Mouse (Mus musculus): ENCODE results near the gene Serpina16. TPM values are rescaled to one million over a fixed set of nuclear protein-coding genes. Genes with fewer than 3 reads are reported as not detected.

Gene Serpina16
- polyA plus RNA-seq (2015; fragmentation: Nextera tagmentation; extraction: Ambion mirVana): 0.09 and 0.31 TPM in 2 replicates

- Histone ChIP-seq H3K27me3 (replicated peaks; ENCODE audit: control insufficient read depth, insufficient read depth, low read length) (no peaks in the 10 kb centered on the region), H3K4me2 (ENCODE audit: low read depth, low read length) (no peak within 1 kb of the TSS), H3K36me3 (ENCODE audit: control insufficient read depth, insufficient read depth, low read length) (no peaks in the 10 kb centered on the region), H3K9me3 (ENCODE audit: control insufficient read depth, low read length) (no peaks in the 10 kb centered on the region), H3K9ac (ENCODE audit: low read depth, low read length) (no peak within 1 kb of the TSS), H3K4me3 (ENCODE audit: low read length) (no peak within 1 kb of the TSS), H3K4me1 (ENCODE audit: control insufficient read depth, insufficient read depth, low read length) (peaks cover 2% of the 10 kb centered on the region), H3K27ac (ENCODE audit: low read length) (no peak within 1 kb of the TSS)
- no peak for ATAC-seq
- WGBS: 91% methylated on average over 1 of the region's 1 CpGs
Observed at GRCm38 (mm10) chr12:103676039-103676438, at the start of gene Serpina16. Gene Serpina16 (minus strand): TSS chr12:103676139.

GRCm38 (mm10) chr12:103711537-103711936 is 35.6 kb upstream of the Serpina16 start:
- no peak overlapping the region for H3K27ac ChIP-seq (ENCODE audit: low read length)
- no peak overlapping the region for H3K4me3 ChIP-seq (ENCODE audit: low read length)
- no peak overlapping the region for H3K9ac ChIP-seq (ENCODE audit: low read depth, low read length)
- H3K36me3 ChIP-seq (ENCODE audit: control insufficient read depth, insufficient read depth, low read length): no peaks in the 10 kb centered on the region
- 73% methylated on average over 3 of the region's 3 CpGs for WGBS
- H3K4me1 ChIP-seq (ENCODE audit: control insufficient read depth, insufficient read depth, low read length): peaks cover 1% of the 10 kb centered on the region; the same call in 1 of the 2 replicates
- H3K9me3 ChIP-seq (ENCODE audit: control insufficient read depth, low read length): no peaks in the 10 kb centered on the region
- no peak for ATAC-seq
- no peaks in the 10 kb centered on the region for H3K27me3 ChIP-seq (replicated peaks; ENCODE audit: control insufficient read depth, insufficient read depth, low read length)
- H3K4me2 ChIP-seq (ENCODE audit: low read depth, low read length): no peak overlapping the region

GRCm38 (mm10) chr12:103710405-103710804 is 34.5 kb upstream of the Serpina16 start:
- Histone ChIP-seq H3K27me3 (replicated peaks; ENCODE audit: control insufficient read depth, insufficient read depth, low read length) (no peaks in the 10 kb centered on the region), H3K4me1 (ENCODE audit: control insufficient read depth, insufficient read depth, low read length) (peaks cover 3% of the 10 kb centered on the region; the same call in 1 of the 2 replicates), H3K4me3 (ENCODE audit: low read length) (no peak overlapping the region), H3K36me3 (ENCODE audit: control insufficient read depth, insufficient read depth, low read length) (no peaks in the 10 kb centered on the region), H3K9ac (ENCODE audit: low read depth, low read length) (no peak overlapping the region), H3K9me3 (ENCODE audit: control insufficient read depth, low read length) (no peaks in the 10 kb centered on the region), H3K27ac (ENCODE audit: low read length) (no peak overlapping the region), H3K4me2 (ENCODE audit: low read depth, low read length) (no peak overlapping the region)
- ATAC-seq: no peak
- WGBS: 64% methylated on average over 1 of the region's 1 CpGs

- WGBS: 47% methylated on average over 4 of the region's 4 CpGs
- peak; percentile 86 for ATAC-seq
- Histone ChIP-seq H3K27ac (ENCODE audit: low read length) (peak overlapping the region; percentile 52; the same call in 1 of the 2 replicates), H3K9me3 (ENCODE audit: control insufficient read depth, low read length) (no peaks in the 10 kb centered on the region), H3K27me3 (replicated peaks; ENCODE audit: control insufficient read depth, insufficient read depth, low read length) (no peaks in the 10 kb centered on the region), H3K4me3 (ENCODE audit: low read length) (no peak overlapping the region), H3K36me3 (ENCODE audit: control insufficient read depth, insufficient read depth, low read length) (no peaks in the 10 kb centered on the region), H3K4me1 (ENCODE audit: control insufficient read depth, insufficient read depth, low read length) (peaks cover 3% of the 10 kb centered on the region; the same call in 1 of the 2 replicates), H3K4me2 (ENCODE audit: low read depth, low read length) (peak overlapping the region; percentile 17; the same call in 1 of the 2 replicates), H3K9ac (ENCODE audit: low read depth, low read length) (no peak overlapping the region)
Observed at GRCm38 (mm10) chr12:103706113-103706512, 30.2 kb upstream of the Serpina16 start.

GRCm38 (mm10) chr12:103705547-103705946 is 29.6 kb upstream of the Serpina16 start:
- WGBS: 53% methylated on average over 2 of the region's 2 CpGs
- peak overlapping the region; percentile 52 for H3K27ac ChIP-seq (ENCODE audit: low read length)
- no peak overlapping the region for H3K4me2 ChIP-seq (ENCODE audit: low read depth, low read length)
- no peak overlapping the region for H3K4me3 ChIP-seq (ENCODE audit: low read length)
- no peak overlapping the region for H3K9ac ChIP-seq (ENCODE audit: low read depth, low read length)
- no peaks in the 10 kb centered on the region for H3K36me3 ChIP-seq (ENCODE audit: control insufficient read depth, insufficient read depth, low read length)
- H3K4me1 ChIP-seq (ENCODE audit: control insufficient read depth, insufficient read depth, low read length): peaks cover 3% of the 10 kb centered on the region; the same call in 1 of the 2 replicates
- H3K9me3 ChIP-seq (ENCODE audit: control insufficient read depth, low read length): no peaks in the 10 kb centered on the region
- peak; percentile 61; the same call in 1 of the 2 replicates for ATAC-seq
- H3K27me3 ChIP-seq (replicated peaks; ENCODE audit: control insufficient read depth, insufficient read depth, low read length): no peaks in the 10 kb centered on the region

GRCm38 (mm10) chr12:103700144-103700750 is 24.3 kb upstream of the Serpina16 start:
- no peaks in the 10 kb centered on the region for H3K4me1 ChIP-seq (ENCODE audit: control insufficient read depth, insufficient read depth, low read length)
- H3K4me2 ChIP-seq (ENCODE audit: low read depth, low read length): no peak overlapping the region
- H3K9me3 ChIP-seq (ENCODE audit: control insufficient read depth, low read length): no peaks in the 10 kb centered on the region
- no peaks in the 10 kb centered on the region for H3K36me3 ChIP-seq (ENCODE audit: control insufficient read depth, insufficient read depth, low read length)
- H3K4me3 ChIP-seq (ENCODE audit: low read length): no peak overlapping the region
- H3K9ac ChIP-seq (ENCODE audit: low read depth, low read length): no peak overlapping the region
- no peak for ATAC-seq
- H3K27ac ChIP-seq (ENCODE audit: low read length): no peak overlapping the region
- WGBS: 89% methylated on average over 4 of the region's 4 CpGs
- H3K27me3 ChIP-seq (replicated peaks; ENCODE audit: control insufficient read depth, insufficient read depth, low read length): no peaks in the 10 kb centered on the region

- H3K27me3 ChIP-seq (replicated peaks; ENCODE audit: control insufficient read depth, insufficient read depth, low read length): no peaks in the 10 kb centered on the region
Observed at GRCm38 (mm10) chr12:103695429-103695828, 19.5 kb upstream of the Serpina16 start, which contains the start of gene Serpina1f. Gene Serpina1f (minus strand): TSS chr12:103695529.

GRCm38 (mm10) chr12:103688221-103688814 is 12.4 kb upstream of the Serpina16 start:
- no peak overlapping the region for H3K4me3 ChIP-seq (ENCODE audit: low read length)
- no peak overlapping the region for H3K4me2 ChIP-seq (ENCODE audit: low read depth, low read length)
- H3K27me3 ChIP-seq (replicated peaks; ENCODE audit: control insufficient read depth, insufficient read depth, low read length): no peaks in the 10 kb centered on the region
- no peak overlapping the region for H3K9ac ChIP-seq (ENCODE audit: low read depth, low read length)
- no peaks in the 10 kb centered on the region for H3K9me3 ChIP-seq (ENCODE audit: control insufficient read depth, low read length)
- WGBS: 24% methylated on average over 3 of the region's 3 CpGs
- no peaks in the 10 kb centered on the region for H3K36me3 ChIP-seq (ENCODE audit: control insufficient read depth, insufficient read depth, low read length)
- peaks cover 6% of the 10 kb centered on the region for H3K4me1 ChIP-seq (ENCODE audit: control insufficient read depth, insufficient read depth, low read length)
- peak overlapping the region; percentile 60 for H3K27ac ChIP-seq (ENCODE audit: low read length)
- peak; percentile 88 for ATAC-seq

More at GRCm38 (mm10) chr12:103695429-103695828, 19.5 kb upstream of the Serpina16 start, which contains the start of gene Serpina1f:
- Histone ChIP-seq H3K36me3 (ENCODE audit: control insufficient read depth, insufficient read depth, low read length) (no peaks in the 10 kb centered on the region), H3K9me3 (ENCODE audit: control insufficient read depth, low read length) (no peaks in the 10 kb centered on the region), H3K4me2 (ENCODE audit: low read depth, low read length) (no peak within 1 kb of the TSS), H3K27ac (ENCODE audit: low read length) (no peak within 1 kb of the TSS), H3K4me3 (ENCODE audit: low read length) (no peak within 1 kb of the TSS), H3K4me1 (ENCODE audit: control insufficient read depth, insufficient read depth, low read length) (no peaks in the 10 kb centered on the region), H3K9ac (ENCODE audit: low read depth, low read length) (no peak within 1 kb of the TSS)
- ATAC-seq: no peak
- WGBS: 90% methylated on average over 8 of the region's 8 CpGs

GRCm38 (mm10) chr12:103687021-103687420 is 11.1 kb upstream of the Serpina16 start:
- Histone ChIP-seq H3K36me3 (ENCODE audit: control insufficient read depth, insufficient read depth, low read length) (no peaks in the 10 kb centered on the region), H3K9ac (ENCODE audit: low read depth, low read length) (no peak overlapping the region), H3K4me3 (ENCODE audit: low read length) (no peak overlapping the region), H3K27ac (ENCODE audit: low read length) (0 out of 2 replicates have a peak overlapping the region, but pooled peaks have one; percentile 52), H3K4me2 (ENCODE audit: low read depth, low read length) (no peak overlapping the region), H3K9me3 (ENCODE audit: control insufficient read depth, low read length) (no peaks in the 10 kb centered on the region), H3K4me1 (ENCODE audit: control insufficient read depth, insufficient read depth, low read length) (peaks cover 6% of the 10 kb centered on the region), H3K27me3 (replicated peaks; ENCODE audit: control insufficient read depth, insufficient read depth, low read length) (no peaks in the 10 kb centered on the region)
- 47% methylated on average over 7 of the region's 7 CpGs for WGBS
- ATAC-seq: no peak

Data from intestine, embryonic 16.5 days (tissue).